Mouse (Mus musculus) lung, postnatal 0 days (tissue): ENCODE data around the gene 1700001P01Rik. TPM values are rescaled to one million over a fixed set of nuclear protein-coding genes. Genes with fewer than 3 reads are reported as not detected.

Experiments
- ATAC-seq: fragments of 200-750 bp; cut with Nextera tagmentation; 2 replicates; pipeline ENCODE4 v1.8.0; 2017; ENCODE audit warnings: moderate library complexity
- DNase-seq: peaks from one replicate; pipeline ENCODE4 v3.0.0-alpha.2; 2016; ENCODE audit warnings: low spot score
- H3K27ac ChIP-seq: fragments of 300-500 bp; sonication (generic); 2 replicates; pipeline ENCODE4 v1.5.1; 2014; ENCODE audit warnings: antibody characterized with exemption, mild to moderate bottlenecking, low read length, mixed read lengths
- H3K27me3 ChIP-seq: fragments of 300-500 bp; sonication (generic); replicated peaks from 2 replicates; pipeline ENCODE4 v1.6.1; 2014; ENCODE audit warnings: low read length, mixed read lengths; ENCODE audit not compliant: insufficient read depth
- H3K36me3 ChIP-seq: fragments of 300-500 bp; sonication (generic); 2 replicates; pipeline ENCODE4 v1.6.1; 2014; ENCODE audit warnings: low read length, mixed read lengths; ENCODE audit not compliant: insufficient read depth
- H3K4me1 ChIP-seq: fragments of 300-500 bp; sonication (generic); 2 replicates; pipeline ENCODE4 v1.6.1; 2014; ENCODE audit warnings: antibody characterized with exemption, low read depth, low read length, mixed read lengths; ENCODE audit not compliant: insufficient read depth
- H3K4me2 ChIP-seq: fragments of 300-500 bp; sonication (generic); replicated peaks from 2 replicates; pipeline ENCODE4 v1.6.1; 2014; ENCODE audit warnings: low read depth, mild to moderate bottlenecking, low read length, moderate library complexity, mixed read lengths
- H3K4me3 ChIP-seq: fragments of 300-500 bp; sonication (generic); 2 replicates; pipeline ENCODE4 v1.5.1; 2014; ENCODE audit warnings: low read depth, low read length
- H3K9ac ChIP-seq: fragments of 300-500 bp; sonication (generic); replicated peaks from 2 replicates; pipeline ENCODE4 v1.6.1; 2014; ENCODE audit warnings: low read depth, mild to moderate bottlenecking
- H3K9me3 ChIP-seq: fragments of 300-500 bp; sonication (generic); 2 replicates; pipeline ENCODE4 v1.6.1; 2016; ENCODE audit warnings: low read length, mixed read lengths
- CTCF ChIP-seq: IDR thresholded peaks from 2 replicates; pipeline ENCODE4 v1.5.1; 2016; ENCODE audit warnings: antibody characterized with exemption, mild to moderate bottlenecking
- EP300 ChIP-seq: IDR thresholded peaks from 2 replicates; pipeline ENCODE4 v1.6.1; 2016; ENCODE audit warnings: antibody characterized with exemption, mild to moderate bottlenecking, control low read depth
- WGBS: fragments of 180-500 bp; shearing (Covaris S2); extraction: QIAGEN DNeasy Blood & Tissue Kit; methylation state at CpG from one replicate; pipeline ENCODE4 v1.1.7; 2014; 5-methylcytosine and 5-hydroxymethylcytosine counted together
- polyA plus RNA-seq: library from polyadenylated mRNA; unstranded; fragments of >200 nt; fragmentation: Nextera tagmentation; extraction: Ambion mirVana; gene quantifications from 2 replicates; pipeline ENCODE4 v1.2.1, GENCODE M21; 2015

Gene 1700001P01Rik
- polyA plus RNA-seq, 1 experiment from 2014 or later, result not detected

GRCm38 (mm10) chr11:97761638-97762037 is 14.1 kb downstream of the 1700001P01Rik start:
- peaks cover 20% of the 10 kb centered on the region for H3K36me3 ChIP-seq
- ATAC-seq (no peak), DNase-seq (no peak)
- no peak overlapping the region for H3K4me3 ChIP-seq
- no peaks in the 10 kb centered on the region for H3K27me3 ChIP-seq
- no peak overlapping the region for H3K9ac ChIP-seq
- H3K4me1 ChIP-seq, result peaks cover 7% of the 10 kb centered on the region; the same call in 1 of the 2 replicates
- H3K9me3 ChIP-seq, result no peaks in the 10 kb centered on the region
- peak; percentile 37; the same call in 1 of the 2 replicates for TF ChIP-seq CTCF
- TF ChIP-seq EP300, result no peak
- no peak overlapping the region for H3K27ac ChIP-seq
- no peak overlapping the region for H3K4me2 ChIP-seq

- no peak for TF ChIP-seq CTCF
- no peak for TF ChIP-seq EP300
- Histone ChIP-seq H3K4me1 (no peaks in the 10 kb centered on the region), H3K27me3 (no peaks in the 10 kb centered on the region), H3K9me3 (no peaks in the 10 kb centered on the region), H3K27ac (no peak overlapping the region), H3K9ac (no peak overlapping the region), H3K4me2 (no peak overlapping the region), H3K36me3 (peaks cover 29% of the 10 kb centered on the region), H3K4me3 (no peak overlapping the region)
- ATAC-seq, result no peak
- WGBS, result 74% methylated on average over 6 of the region's 6 CpGs
- DNase-seq, result no peak
Measured at GRCm38 (mm10) chr11:97758942-97759341, 16.8 kb downstream of the 1700001P01Rik start.

GRCm38 (mm10) chr11:97758125-97758524 is 17.6 kb downstream of the 1700001P01Rik start:
- ATAC-seq, result no peak
- DNase-seq, result no peak
- H3K27ac ChIP-seq, result no peak overlapping the region
- no peaks in the 10 kb centered on the region for H3K4me1 ChIP-seq
- H3K9ac ChIP-seq, result no peak overlapping the region
- 93% methylated on average over 1 of the region's 1 CpGs for WGBS
- H3K4me3 ChIP-seq, result no peak overlapping the region
- no peaks in the 10 kb centered on the region for H3K27me3 ChIP-seq
- TF ChIP-seq EP300 (no peak), CTCF (no peak)
- peaks cover 28% of the 10 kb centered on the region for H3K36me3 ChIP-seq
- H3K9me3 ChIP-seq, result no peaks in the 10 kb centered on the region
- H3K4me2 ChIP-seq, result no peak overlapping the region

GRCm38 (mm10) chr11:97753277-97753676 is 22.4 kb downstream of the 1700001P01Rik start:
- H3K36me3 ChIP-seq, result peaks cover 34% of the 10 kb centered on the region
- no peak overlapping the region for H3K4me2 ChIP-seq
- DNase-seq (no peak), ATAC-seq (no peak)
- H3K27ac ChIP-seq, result no peak overlapping the region
- H3K4me1 ChIP-seq, result no peaks in the 10 kb centered on the region
- no peak overlapping the region for H3K9ac ChIP-seq
- no peaks in the 10 kb centered on the region for H3K9me3 ChIP-seq
- no peak overlapping the region for H3K4me3 ChIP-seq
- H3K27me3 ChIP-seq, result no peaks in the 10 kb centered on the region
- WGBS, result 93% methylated on average over 8 of the region's 8 CpGs
- TF ChIP-seq CTCF (no peak), EP300 (no peak)

- no peak for ATAC-seq
Measured at GRCm38 (mm10) chr11:97748496-97748895, 27.2 kb downstream of the 1700001P01Rik start.

GRCm38 (mm10) chr11:97747773-97748172 is 27.9 kb downstream of the 1700001P01Rik start:
- no peak for TF ChIP-seq CTCF
- no peak for TF ChIP-seq EP300
- no peak overlapping the region for H3K4me2 ChIP-seq
- H3K27ac ChIP-seq, result no peak overlapping the region
- H3K27me3 ChIP-seq, result no peaks in the 10 kb centered on the region
- H3K4me3 ChIP-seq, result no peak overlapping the region
- peaks cover 9% of the 10 kb centered on the region for H3K4me1 ChIP-seq
- no peaks in the 10 kb centered on the region for H3K9me3 ChIP-seq
- H3K9ac ChIP-seq, result no peak overlapping the region
- DNase-seq, result no peak
- H3K36me3 ChIP-seq, result peaks cover 25% of the 10 kb centered on the region; the same call in 1 of the 2 replicates
- 71% methylated on average over 8 of the region's 8 CpGs for WGBS
- no peak for ATAC-seq

More at GRCm38 (mm10) chr11:97748496-97748895, 27.2 kb downstream of the 1700001P01Rik start:
- 83% methylated on average over 5 of the region's 5 CpGs for WGBS
- no peak for DNase-seq
- Histone ChIP-seq H3K27ac (no peak overlapping the region), H3K36me3 (peaks cover 25% of the 10 kb centered on the region; the same call in 1 of the 2 replicates), H3K27me3 (no peaks in the 10 kb centered on the region), H3K4me3 (no peak overlapping the region), H3K4me1 (peaks cover 3% of the 10 kb centered on the region; the same call in 1 of the 2 replicates), H3K9ac (no peak overlapping the region), H3K4me2 (no peak overlapping the region), H3K9me3 (no peaks in the 10 kb centered on the region)
- TF ChIP-seq CTCF (no peak), EP300 (no peak)

GRCm38 (mm10) chr11:97745331-97745721 is 30.4 kb downstream of the 1700001P01Rik start:
- TF ChIP-seq CTCF (no peak), EP300 (no peak)
- Histone ChIP-seq H3K9me3 (no peaks in the 10 kb centered on the region), H3K4me1 (peaks cover 12% of the 10 kb centered on the region), H3K4me2 (peak overlapping the region; percentile 48), H3K36me3 (peaks cover 15% of the 10 kb centered on the region; the same call in 1 of the 2 replicates), H3K27me3 (no peaks in the 10 kb centered on the region), H3K9ac (no peak overlapping the region), H3K27ac (no peak overlapping the region), H3K4me3 (peak overlapping the region; percentile 83)
- no peak for DNase-seq
- WGBS, result 8% methylated on average over 13 of the region's 13 CpGs
- no peak for ATAC-seq
